In genomic region chr4:151216553-151217292, GRCm38 (mm10) we compare ENCODE assay signal across 10 mouse cellular contexts.
DNase-seq lines count a peak whose midpoint lies in the region; ATAC-seq and TF ChIP-seq lines count a peak whose summit lies in the region.
"Had no signal": no experiment of that assay in that cellular context is flagged by ENCODE, and none has a peak within 500 bp of the region (broad histone marks: within the 10 kb centered on the region; RNA-seq: fewer than 3 reads in every experiment).

No protein-coding gene starts in this region.

- H3K9me3 ChIP-seq in forebrain, postnatal 0 days (ENCODE audit: low read length) = no peaks in the 10 kb centered on the region
- H3K9me3 ChIP-seq in midbrain, embryonic 15.5 days = no peaks in the 10 kb centered on the region
- H3K9me3 ChIP-seq: liver, embryonic 15.5 days had no signal

- no peak overlapping the region for H3K4me3 ChIP-seq in forebrain, postnatal 0 days (ENCODE audit: low read depth, low read length)
- H3K4me3 ChIP-seq in midbrain, embryonic 15.5 days = no peak overlapping the region
- H3K4me3 ChIP-seq: liver, embryonic 15.5 days had no signal

- no peak overlapping the region for H3K27ac ChIP-seq in forebrain, postnatal 0 days (ENCODE audit: low read depth, low read length)
- H3K27ac ChIP-seq in midbrain, embryonic 15.5 days = peak overlapping the region; percentile 48
- H3K27ac ChIP-seq: liver, embryonic 15.5 days had no signal

- H3K27me3 ChIP-seq in forebrain, postnatal 0 days (ENCODE audit: insufficient read depth, low read length) = no peaks in the 10 kb centered on the region
- no peaks in the 10 kb centered on the region for H3K27me3 ChIP-seq in midbrain, embryonic 15.5 days (replicated peaks)
- H3K27me3 ChIP-seq: liver, embryonic 15.5 days had no signal

- ATAC-seq in forebrain, postnatal 0 days = no peak
- ATAC-seq in midbrain, embryonic 15.5 days (replicated peaks) = no peak

- H3K4me1 ChIP-seq in forebrain, postnatal 0 days (ENCODE audit: insufficient read depth) = no peaks in the 10 kb centered on the region
- H3K4me1 ChIP-seq in midbrain, embryonic 15.5 days = peaks cover 20% of the 10 kb centered on the region
- H3K4me1 ChIP-seq: liver, embryonic 15.5 days had no signal

- intact Hi-C loops in left cerebral cortex, postnatal 25 days (cut with DNase I) = no loop called here

- no peak overlapping the region for H3K9ac ChIP-seq in forebrain, postnatal 0 days
- no peak overlapping the region for H3K9ac ChIP-seq in midbrain, embryonic 15.5 days
- H3K9ac ChIP-seq: liver, embryonic 15.5 days had no signal

- no peaks in the 10 kb centered on the region for H3K36me3 ChIP-seq in forebrain, postnatal 0 days (ENCODE audit: insufficient read depth)
- no peaks in the 10 kb centered on the region for H3K36me3 ChIP-seq in midbrain, embryonic 15.5 days (replicated peaks)
- H3K36me3 ChIP-seq: liver, embryonic 15.5 days had no signal

- peak; percentile 29 to 33 for DNase-seq in left cerebral cortex, postnatal 25 days (ENCODE audit: low spot score in 2 of 2)
- no peak for DNase-seq in left cerebral cortex, adult 18-20 months (ENCODE audit: low spot score in 2 of 2)
- DNase-seq in Muller cell, postnatal 12 days (ENCODE audit: inconsistent ontology term) = peak; percentile 35
- DNase-seq in forebrain, postnatal 0 days = peak; percentile 74
- no peak for DNase-seq in ovary, postnatal 36 days (ENCODE audit: low spot score)
- DNase-seq in kidney, adult 9 months = no peak
- DNase-seq: gastrocnemius, postnatal 10 days; spleen, adult 18-20 months had no signal

- 44% methylated on average over 15 of the region's 15 CpGs for WGBS in forebrain, postnatal 0 days
- 58% methylated on average over 15 of the region's 15 CpGs for WGBS in midbrain, embryonic 15.5 days

- H3K4me2 ChIP-seq in forebrain, postnatal 0 days (ENCODE audit: low read depth) = no peak overlapping the region
- H3K4me2 ChIP-seq in midbrain, embryonic 15.5 days = no peak overlapping the region
- H3K4me2 ChIP-seq: liver, embryonic 15.5 days had no signal

- peak; percentile 50 for TF ChIP-seq CTCF in forebrain, postnatal 0 days (IDR thresholded peaks at IDR 0.05; ENCODE audit: low read depth)

Comparison
In these comparisons a context has a peak if more than half of its experiments do, and no peak if none do; other contexts are left out.
1. DNase-seq: peak in left cerebral cortex, postnatal 25 days (2 of 2), Muller cell, postnatal 12 days (single experiment) and forebrain, postnatal 0 days (single experiment); none in left cerebral cortex, adult 18-20 months (0 of 2), ovary, postnatal 36 days (single experiment) and kidney, adult 9 months (single experiment).